Mouse (Mus musculus) gastrocnemius, postnatal 4 days (tissue): ENCODE measurements around the gene Dtymk. TPM values are rescaled to one million over a fixed set of nuclear protein-coding genes. Genes with fewer than 3 reads are reported as not detected.
A peak's percentile ranks its signal among the peaks of the same experiment; 100 is the strongest.
"Not testable (repeated sequence)": the region's sequence is repeated elsewhere in the genome, so short reads cannot be mapped to it uniquely, and the experiment has no call there.

Source experiments
- DNase-seq, 2 experiments: peaks; one replicate each; pipeline ENCODE4 v3.0.0; 2021 to 2022; ENCODE audit warnings: low spot score in 2 of 2, mixed read lengths in 2 of 2
- total RNA-seq, 2 experiments: library from RNA; stranded (reverse); gene quantifications; 2 replicates each; pipeline ENCODE4 v1.2.3; 2021

Dtymk gene
- total RNA-seq, 2 experiments from 2014 or later: 64.3 to 65.5 TPM

- DNase-seq: no peak
These were observed 3.7 kb upstream of the Dtymk start for GRCm38 (mm10) chr1:93805221-93805951.

GRCm38 (mm10) chr1:93804818-93805217 is 3.1 kb upstream of the Dtymk start:
- no peak for DNase-seq

GRCm38 (mm10) chr1:93803556-93804507 is 2.1 kb upstream of the Dtymk start, which contains the start of gene Ing5:
TSS of gene Ing5 (plus strand) at chr1:93803965.
- DNase-seq: peak; percentile 100

- no peak for DNase-seq
These were observed 1.0 kb upstream of the Dtymk start for GRCm38 (mm10) chr1:93802771-93803170.

- no peak for DNase-seq
These were observed 847 bp downstream of the Dtymk start for GRCm38 (mm10) chr1:93800670-93801503.

GRCm38 (mm10) chr1:93795886-93796285 is 5.8 kb downstream of the Dtymk start:
- DNase-seq: no peak

- DNase-seq: no peak
These were observed 7.2 kb downstream of the Dtymk start for GRCm38 (mm10) chr1:93794526-93794925.

- no peak for DNase-seq
These were observed 14.8 kb downstream of the Dtymk start for GRCm38 (mm10) chr1:93786912-93787311.

GRCm38 (mm10) chr1:93776686-93777085 is 25.0 kb downstream of the Dtymk start:
- no peak for DNase-seq

- DNase-seq: no peak
These were observed 31.8 kb downstream of the Dtymk start for GRCm38 (mm10) chr1:93769901-93770300.

- DNase-seq: no peak
These were observed 34.1 kb downstream of the Dtymk start for GRCm38 (mm10) chr1:93767600-93767999.

- no peak for DNase-seq
These were observed 36.7 kb downstream of the Dtymk start for GRCm38 (mm10) chr1:93764871-93765591.

GRCm38 (mm10) chr1:93763531-93763930 is 38.2 kb downstream of the Dtymk start:
- DNase-seq: not testable (repeated sequence)

- no peak for DNase-seq
These were observed 41.7 kb downstream of the Dtymk start for GRCm38 (mm10) chr1:93760076-93760475.

GRCm38 (mm10) chr1:93756154-93756553 is 45.6 kb downstream of the Dtymk start:
- no peak for DNase-seq

GRCm38 (mm10) chr1:93755618-93756017 is 46.1 kb downstream of the Dtymk start:
- DNase-seq: no peak

- DNase-seq: no peak
These were observed 46.5 kb downstream of the Dtymk start for GRCm38 (mm10) chr1:93755291-93755610.

- peak; percentile 83 to 92 for DNase-seq
These were observed 47.0 kb downstream of the Dtymk start, which contains the start of gene Thap4 for GRCm38 (mm10) chr1:93754573-93755290. TSS of gene Thap4 (minus strand) at chr1:93754864.

- DNase-seq: peak in 1 of 2 experiments; percentile 53
These were observed 47.7 kb downstream of the Dtymk start for GRCm38 (mm10) chr1:93753911-93754572.
